Mouse (Mus musculus): Measurements from ENCODE around the gene Ganc. TPM values are rescaled to one million over a fixed set of nuclear protein-coding genes. Genes with fewer than 3 reads are reported as not detected.
A peak's percentile ranks its signal among the peaks of the same experiment; 100 is the strongest.

The Ganc gene
- total RNA-seq, 2 experiments from 2014 or later: 21.8 to 25.2 TPM

DNA sequence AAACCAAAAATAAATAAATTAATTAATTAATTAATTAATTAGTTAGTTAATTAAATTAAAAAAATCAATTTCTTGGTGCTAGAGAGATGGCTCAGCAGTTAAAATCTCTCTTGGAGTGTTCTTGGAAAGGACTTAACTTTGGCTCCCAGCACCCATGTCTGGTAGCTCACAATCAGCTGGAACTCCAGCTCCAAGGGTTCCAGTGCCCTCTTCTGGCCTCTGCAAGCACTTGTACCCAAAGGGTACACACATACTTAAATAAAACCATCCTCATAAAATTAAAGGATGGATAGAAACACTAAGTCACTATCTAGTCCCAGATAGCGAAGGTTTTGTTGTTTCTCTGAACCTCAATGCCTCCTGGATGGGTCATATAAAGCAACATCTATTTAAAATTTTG is 43.6 kb downstream of the Ganc start:
- no peak for ATAC-seq (replicated peaks; ENCODE audit: poor library complexity)

DNA sequence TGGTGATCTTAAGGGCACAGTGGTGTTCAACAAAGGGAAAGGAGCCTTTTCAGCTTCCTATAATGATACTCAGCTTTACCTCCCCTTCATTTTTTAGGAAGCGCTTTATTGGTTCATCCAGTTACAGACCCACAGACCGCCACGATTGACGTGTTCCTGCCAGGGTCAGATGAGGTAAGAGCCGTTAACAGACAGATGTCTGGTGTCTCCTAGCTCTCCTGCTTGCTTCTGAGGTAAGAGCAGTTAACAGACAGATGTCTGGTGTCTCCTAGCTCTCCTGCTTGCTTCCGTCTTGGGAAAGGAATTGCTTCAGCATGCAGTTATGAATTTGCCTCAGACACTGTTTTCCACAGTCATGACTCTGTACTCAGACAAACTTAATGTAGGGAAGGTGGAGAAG is 47.0 kb downstream of the Ganc start:
- ATAC-seq (replicated peaks; ENCODE audit: poor library complexity): peak; percentile 72

DNA sequence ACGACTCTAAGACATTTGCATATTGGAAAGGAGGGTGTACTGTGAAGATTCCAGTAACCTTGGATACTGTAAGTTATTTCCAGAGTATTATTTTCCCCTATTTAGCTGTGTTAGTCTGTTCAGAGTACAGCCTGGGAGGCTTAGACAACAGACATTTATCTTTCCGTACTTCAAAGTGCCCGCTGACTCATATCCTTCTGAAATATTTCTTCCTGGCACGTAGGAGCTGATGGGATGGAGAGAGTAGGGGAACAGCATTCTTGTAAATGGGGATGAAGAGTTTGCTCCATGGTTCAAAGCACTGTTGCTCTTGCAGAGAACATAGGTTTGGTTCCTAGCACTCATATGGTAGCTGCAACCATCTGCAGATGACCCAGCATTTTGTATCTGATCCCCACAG is 48.9 kb downstream of the Ganc start:
- ATAC-seq (replicated peaks; ENCODE audit: poor library complexity): no peak

DNA sequence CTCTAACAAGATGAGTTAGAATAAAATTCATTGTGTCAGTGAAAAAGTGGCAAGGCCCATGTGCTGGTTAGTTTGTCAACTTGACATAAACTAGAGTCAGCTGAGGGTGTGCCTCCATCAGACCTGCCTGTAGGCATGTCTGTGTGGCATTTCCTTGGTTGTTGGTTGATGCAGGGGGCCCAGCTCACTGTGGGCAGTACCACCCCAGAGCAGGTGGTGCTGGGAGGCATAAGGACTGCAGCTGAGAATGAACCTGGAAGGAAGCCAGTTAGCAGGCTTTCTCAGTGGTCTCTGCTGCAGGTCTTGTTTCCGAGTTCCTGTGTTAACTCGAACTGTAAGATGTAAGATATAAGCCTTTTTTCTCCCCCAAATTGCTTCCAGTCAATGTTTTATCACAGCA is 51.3 kb downstream of the Ganc start:
- ATAC-seq (replicated peaks; ENCODE audit: poor library complexity): 0 out of 2 replicates have a peak, but pooled peaks have one; percentile 17

DNA sequence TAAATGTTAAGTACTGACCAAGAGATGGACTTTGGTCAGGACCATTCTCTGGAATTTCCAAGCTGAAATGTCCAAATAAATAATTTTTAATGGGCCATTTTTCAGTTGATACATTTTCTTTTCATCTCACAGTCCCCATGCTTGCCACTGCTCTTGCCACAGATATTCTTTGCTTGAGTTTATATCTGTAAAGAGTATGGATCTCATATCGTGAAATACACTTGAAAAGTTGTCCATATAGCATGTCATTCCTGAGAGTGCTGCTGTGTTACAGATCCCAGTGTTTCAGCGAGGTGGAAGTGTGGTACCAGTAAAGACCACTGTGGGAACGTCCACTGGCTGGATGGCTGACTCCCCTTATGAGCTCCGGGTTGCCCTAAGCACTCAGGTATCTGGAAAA is 52.0 kb downstream of the Ganc start, which contains the start of gene Capn3:
TSS of gene Capn3 (plus strand) at position 301 of the 400 bp plus-strand sequence.
- ATAC-seq (replicated peaks; ENCODE audit: poor library complexity): no peak

DNA sequence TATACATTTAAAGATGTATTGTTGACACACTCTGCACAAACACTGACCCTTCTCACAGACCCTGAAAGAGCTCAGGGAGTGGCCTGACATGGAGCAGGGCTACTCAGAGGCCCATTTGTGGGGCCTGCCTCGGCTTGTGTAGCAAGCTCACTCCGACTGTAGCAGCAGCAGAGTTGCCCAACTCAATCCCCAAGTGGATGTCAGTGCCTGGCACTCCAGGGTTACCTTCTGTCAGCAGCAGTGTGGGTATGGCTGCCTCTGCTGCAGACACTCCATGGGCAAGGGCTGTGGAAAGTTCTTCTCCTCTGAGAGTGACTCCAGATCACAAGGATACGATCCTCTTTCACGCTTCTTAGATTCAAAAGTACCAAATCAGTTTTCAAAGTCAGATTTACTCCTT is 56.5 kb downstream of the Ganc start:
- ATAC-seq (replicated peaks; ENCODE audit: poor library complexity): no peak

DNA sequence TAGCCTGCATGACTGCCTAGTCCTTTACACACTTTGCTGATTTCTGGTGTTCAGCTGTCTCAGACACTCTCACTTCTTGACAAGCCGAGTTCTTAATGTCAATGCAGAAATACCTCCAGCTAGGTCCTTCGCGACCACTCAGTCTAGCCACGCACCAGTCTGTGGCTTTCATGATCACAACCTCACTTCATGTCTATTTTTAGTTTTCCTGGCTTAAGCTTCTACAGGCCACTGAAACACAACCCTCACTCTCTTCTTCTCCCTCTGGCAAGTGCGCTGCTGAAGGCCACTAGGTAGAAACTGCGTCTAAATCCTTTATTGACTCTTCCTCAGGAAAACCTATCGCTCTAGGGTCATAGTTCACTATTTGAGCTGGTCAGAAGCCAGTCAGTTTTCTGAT is 59.6 kb downstream of the Ganc start:
- ATAC-seq (replicated peaks; ENCODE audit: poor library complexity): no peak

DNA sequence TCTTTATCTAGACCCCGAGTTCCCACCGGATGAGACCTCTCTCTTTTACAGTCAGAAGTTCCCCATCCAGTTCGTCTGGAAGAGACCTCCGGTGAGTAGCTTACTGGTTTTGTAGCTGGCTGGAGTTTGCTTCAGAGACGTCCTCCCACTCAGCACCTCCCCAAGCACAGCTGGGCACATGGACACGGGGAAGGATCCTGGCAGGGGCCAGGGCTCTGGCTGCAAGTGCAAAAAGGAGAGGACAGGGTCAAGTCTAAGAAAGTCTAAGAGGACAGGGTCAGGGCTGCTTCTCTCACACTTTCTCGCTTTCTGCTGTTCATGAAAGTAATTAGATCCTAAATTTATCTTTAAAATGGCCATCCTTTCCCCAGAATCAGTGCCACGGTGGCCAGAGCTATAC is 60.4 kb downstream of the Ganc start:
- ATAC-seq (replicated peaks; ENCODE audit: poor library complexity): no peak

DNA sequence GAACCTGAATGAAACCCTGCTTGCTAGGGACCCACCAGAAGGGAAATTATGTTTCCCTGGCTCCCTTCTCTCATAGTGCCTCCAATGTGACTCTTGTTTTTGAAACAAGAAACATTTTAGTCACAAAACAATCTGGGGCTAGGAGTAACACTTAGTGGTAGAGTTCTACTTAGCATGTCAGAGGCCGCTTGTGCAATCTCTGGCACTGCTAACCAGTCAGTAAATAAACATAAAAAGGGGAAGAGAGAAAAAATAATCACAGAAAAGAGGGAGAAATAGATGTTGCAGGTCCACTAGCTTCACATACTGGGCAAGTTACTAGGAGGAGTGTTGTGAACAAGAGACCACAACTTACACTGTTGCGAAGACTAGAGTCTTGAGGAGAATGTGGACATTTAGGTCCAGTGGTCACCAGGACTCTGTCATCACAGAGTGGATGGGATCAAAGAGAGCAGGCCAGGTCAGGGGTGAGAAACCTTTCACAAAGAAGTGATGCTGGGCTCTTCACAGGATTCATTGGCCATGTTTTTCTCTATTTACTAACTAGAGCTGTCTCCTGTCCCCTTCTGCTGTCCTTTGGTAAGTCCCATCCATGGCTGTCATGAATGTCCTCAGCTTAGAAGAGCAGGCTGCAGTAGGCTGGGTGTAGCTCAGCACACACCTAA is 61.2 kb downstream of the Ganc start:
- peak; percentile 38 for ATAC-seq (replicated peaks; ENCODE audit: poor library complexity)

DNA sequence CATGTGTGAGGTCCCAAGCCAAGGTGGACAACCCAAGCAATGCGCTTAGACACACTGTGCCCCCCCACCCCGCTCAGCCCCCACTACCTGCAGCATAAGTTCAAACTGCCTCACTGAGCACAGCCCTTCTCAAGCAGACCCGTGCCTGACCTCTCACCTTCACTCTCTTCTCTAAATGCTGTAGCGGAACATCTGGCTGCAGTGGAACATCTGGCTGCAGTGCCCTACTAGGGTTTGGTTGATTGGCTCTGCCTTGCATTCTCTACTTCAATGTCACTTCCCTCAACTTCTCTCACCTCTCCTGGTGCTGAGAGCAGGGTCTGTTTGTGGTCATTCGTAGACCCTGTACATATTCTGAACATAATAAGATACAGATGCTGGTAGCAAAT is 61.7 kb downstream of the Ganc start:
- no peak for ATAC-seq (replicated peaks; ENCODE audit: poor library complexity)

DNA sequence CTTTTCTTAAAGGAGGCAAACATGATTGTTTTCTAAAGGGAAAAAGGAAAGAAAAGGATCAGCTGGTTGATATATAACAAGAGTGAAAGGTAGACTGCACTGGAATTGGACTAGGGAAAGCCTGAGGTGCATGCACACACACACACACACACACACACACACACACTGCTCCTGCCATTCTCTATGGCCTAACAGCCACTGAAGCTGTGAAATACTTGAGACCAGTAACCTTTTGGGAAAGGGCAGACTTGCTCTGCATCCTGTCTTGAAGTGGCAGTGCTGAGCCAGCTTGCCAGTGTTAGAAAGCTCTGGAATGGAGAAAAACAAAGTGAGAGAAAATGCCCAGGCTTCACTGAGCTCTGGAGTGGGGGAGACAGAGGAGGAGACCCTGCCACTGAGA is 64.3 kb downstream of the Ganc start:
- no peak for ATAC-seq (replicated peaks; ENCODE audit: poor library complexity)

DNA sequence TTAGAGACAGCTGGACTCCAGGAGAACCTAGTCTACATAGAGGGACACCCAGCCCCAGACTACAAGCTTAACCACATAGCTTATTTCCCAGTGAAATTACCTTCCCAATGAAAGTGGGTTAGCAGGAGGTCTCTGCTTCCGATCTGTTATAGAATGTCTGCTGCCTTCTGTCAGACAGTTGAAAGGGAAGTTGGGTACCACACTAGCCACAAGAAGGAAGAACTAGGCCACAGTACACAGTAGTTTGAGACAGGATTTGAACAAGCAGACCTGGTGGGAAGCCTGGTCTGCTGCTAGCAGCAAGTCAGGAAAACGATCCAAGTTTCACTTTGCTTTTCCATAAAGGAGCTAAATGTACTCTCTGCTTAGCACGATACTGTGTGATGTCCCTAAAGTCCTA is 65.5 kb downstream of the Ganc start:
- peak; percentile 78 for ATAC-seq (replicated peaks; ENCODE audit: poor library complexity)

DNA sequence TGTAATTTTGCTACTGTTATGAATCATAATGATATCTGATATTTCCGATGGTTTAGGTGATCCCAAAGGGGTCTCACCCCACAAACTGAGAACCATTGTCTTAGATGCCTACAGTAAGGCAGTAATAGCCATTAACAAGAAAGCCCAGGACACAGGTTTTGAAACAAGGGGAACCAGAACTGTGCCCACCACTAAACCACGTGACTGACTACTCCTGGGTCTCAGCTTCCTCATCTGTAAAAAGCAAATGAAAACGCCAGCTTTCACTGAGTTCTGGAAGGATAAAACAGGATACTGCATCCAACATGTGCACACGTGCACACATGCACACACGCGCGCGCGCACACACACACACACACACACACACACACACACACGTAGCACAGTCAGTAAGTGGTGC is 66.0 kb downstream of the Ganc start:
- ATAC-seq (replicated peaks; ENCODE audit: poor library complexity): peak; percentile 60

DNA sequence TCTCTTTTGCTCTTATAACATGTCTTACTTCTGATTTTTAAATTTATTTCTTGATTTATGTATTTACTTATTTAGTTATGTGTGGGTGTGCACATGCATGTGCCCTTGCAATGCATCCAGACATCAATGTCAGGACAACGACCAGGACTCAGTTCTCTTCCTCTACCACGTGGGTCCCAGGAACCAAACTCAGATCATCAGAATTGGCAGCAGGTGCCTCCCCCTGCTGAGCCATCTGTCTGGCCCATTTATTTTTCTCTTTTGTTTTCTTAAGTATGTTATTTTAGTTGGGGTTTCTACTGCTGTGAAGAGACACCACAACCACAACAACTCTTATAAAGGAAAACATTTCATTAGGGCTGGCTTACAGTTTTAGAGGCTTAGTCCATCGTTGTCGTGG is 67.2 kb downstream of the Ganc start:
- ATAC-seq (replicated peaks; ENCODE audit: poor library complexity): no peak

DNA sequence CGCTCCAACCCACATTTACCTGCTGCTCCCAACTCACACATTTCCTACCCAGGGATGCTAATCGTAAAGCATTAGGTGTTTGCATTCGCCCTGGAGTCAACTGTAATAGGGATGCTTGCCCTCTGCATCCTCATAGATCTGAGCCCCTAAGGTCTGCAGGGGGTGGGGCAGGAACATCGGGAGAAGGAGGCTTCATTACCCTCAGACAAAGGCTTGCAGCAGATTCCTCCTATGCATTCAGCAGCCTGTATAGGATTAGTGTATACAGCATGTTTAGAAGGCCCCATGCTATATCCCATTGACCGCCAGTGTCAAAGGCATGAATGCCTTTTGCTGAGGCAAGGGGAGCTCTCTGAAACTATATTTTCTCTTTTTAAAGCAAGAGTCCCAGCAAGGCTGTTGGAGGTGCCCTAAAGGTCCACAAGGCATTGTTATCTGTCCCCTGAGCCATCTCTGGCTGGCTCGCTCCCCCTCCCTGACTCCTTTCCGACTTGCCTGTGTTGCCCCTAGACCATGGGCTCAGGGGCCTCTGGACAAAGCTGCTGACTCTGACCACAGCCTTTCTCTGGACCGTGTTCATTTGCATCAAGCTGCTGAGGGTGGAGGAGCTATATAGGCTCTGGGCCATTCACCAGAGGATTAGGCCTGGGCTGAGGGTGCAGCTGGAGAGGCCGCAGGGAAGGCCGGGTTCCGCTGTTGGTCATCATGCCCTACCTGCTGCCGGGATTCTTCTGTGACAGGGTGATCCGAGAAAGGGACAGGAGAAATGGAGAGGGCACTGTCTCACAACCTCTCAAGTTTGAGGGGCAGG is 72.8 kb downstream of the Ganc start:
- ATAC-seq (replicated peaks; ENCODE audit: poor library complexity): no peak

DNA sequence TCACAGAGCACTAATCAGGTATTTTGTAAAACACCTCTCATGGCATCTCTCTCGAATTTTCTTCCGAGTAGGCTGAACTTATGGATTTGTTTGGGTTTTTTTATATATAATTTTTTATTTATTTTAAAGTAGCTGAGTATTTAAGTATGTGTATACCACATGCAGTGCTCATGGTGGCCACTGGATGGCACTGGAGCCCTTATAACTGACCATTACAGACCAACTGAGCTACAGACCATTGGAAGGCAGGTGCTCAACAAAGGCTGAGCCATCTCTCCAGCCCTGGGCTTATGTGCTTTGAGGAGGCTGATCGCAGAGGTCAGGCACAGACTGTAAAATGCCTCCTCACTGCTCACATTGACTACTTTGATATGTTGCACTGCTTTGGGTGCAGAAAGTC is 74.9 kb downstream of the Ganc start:
- ATAC-seq (replicated peaks; ENCODE audit: poor library complexity): peak; percentile 95

DNA sequence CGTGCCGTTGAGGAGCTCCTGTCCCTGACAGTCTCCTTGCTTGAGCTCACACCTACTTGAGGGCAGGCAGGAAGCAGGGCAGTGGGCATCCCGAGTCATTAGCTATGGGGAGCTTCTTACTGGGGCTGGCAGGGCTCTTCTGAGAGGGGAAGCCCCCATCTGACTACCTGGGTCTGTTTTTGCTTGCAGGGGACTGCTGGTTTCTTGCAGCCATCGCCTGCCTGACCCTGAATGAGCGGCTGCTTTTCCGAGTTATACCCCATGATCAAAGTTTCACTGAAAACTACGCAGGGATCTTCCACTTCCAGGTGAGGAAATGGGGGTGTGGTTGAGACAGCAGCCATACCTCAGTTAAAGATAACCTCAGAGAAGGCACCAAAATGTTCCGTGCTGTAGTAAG is 78.2 kb downstream of the Ganc start:
- no peak for ATAC-seq (replicated peaks; ENCODE audit: poor library complexity)

DNA sequence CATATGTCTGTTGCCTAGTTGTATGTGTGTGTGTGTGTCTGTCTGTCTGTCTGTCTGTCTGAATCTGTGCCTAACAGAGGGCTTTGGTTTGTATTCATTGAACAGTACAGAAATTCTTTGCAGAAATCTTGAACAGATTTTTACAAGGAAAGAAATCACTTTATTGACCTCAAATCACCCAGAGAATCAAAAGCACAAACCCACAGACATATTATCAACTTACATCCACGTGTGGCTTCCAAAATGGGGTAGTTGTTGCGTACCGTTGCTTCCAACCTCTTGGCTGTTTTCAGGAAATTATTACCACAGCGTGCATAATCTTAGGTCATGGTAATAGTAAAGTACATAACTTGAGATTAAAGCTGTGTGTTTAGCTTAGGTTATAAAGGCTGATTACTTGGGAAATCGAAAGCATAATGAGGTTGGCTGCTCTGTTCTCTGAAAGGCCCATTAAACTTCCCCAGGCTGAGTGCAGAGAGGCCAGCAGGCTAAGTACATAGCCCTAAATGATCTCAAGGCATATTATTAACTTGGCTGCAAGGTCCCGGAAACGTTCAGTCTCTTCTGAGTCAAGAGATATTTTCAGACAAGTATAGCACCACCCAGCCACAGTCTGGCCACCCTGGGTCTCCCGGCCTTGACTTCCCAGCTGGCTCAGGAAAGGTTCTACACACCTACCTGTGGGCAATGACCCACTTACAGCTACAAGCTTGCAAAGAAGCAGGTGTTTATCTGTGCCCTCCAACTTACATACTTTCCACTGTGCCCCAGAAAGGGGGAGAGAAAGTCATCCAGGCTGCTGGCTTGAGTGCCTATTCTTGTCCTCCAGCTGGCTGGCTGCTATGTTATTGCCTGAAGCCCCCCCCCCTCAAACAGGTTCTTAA is 79.1 kb downstream of the Ganc start:
- 0 out of 2 replicates have a peak, but pooled peaks have one; percentile 16 for ATAC-seq (replicated peaks; ENCODE audit: poor library complexity)

DNA sequence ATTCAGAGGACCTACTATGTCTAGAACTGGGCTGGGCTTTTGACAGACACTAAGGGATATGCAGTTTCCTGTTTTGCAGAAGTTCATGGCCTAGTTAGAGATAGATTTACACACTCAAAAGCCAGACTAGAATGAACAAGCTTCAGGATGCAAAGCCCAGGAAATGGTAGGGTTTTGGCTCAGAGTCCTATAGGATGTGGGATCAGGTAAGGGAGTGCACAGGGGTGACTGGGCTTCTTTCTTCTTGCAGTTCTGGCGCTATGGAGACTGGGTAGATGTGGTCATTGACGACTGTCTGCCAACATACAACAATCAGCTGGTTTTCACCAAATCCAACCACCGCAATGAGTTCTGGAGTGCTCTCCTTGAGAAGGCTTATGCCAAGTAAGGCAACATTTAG is 80.5 kb downstream of the Ganc start:
- ATAC-seq (replicated peaks; ENCODE audit: poor library complexity): no peak

DNA sequence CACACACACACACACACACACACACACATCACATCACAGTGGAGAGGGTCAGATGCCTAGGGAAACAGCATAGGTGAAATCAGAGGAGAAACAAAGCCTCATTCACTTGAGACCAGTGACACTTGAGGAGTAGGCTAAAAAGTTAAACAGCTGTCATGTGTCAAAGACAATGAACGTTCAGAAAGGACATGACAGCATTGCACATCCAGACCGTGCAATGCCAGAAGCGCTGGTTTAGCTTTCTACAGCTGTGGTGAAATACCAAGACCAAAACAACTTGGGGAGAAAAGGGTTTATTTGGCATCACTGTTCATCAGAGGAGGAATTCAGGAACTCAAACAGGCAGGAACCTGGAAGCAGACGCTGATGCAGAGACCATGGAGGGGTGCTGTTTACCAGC is 89.6 kb downstream of the Ganc start:
- no peak for ATAC-seq (replicated peaks; ENCODE audit: poor library complexity)

DNA sequence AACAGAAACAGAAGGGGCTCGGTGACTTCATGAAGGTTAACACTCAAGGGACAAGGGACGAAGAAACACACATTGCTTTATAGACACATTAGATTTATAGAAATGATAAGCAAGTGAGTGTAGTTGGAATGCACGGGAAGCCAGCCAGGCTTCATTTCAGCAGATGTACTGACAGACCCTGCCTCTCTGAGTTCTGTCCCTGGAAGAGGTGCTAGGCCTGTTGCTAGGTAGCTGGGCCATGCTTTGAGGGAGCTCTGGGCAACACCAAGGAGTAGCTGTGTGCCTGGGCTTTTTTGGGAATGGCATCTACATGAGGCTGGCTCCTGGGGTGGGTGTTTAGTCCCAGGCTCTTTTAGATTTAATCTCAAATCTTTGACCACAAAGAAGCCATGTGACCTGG is 92.8 kb downstream of the Ganc start:
- no peak for ATAC-seq (replicated peaks; ENCODE audit: poor library complexity)

Data from megakaryocyte progenitor cell, adult 5-6 weeks (primary cell).